Mouse (Mus musculus) right cerebral cortex, postnatal 36 days (tissue): ENCODE measurements around the gene Bmp8a.
"Not testable (repeated sequence)": the region's sequence is repeated elsewhere in the genome, so short reads cannot be mapped to it uniquely, and the experiment has no call there.

Source experiments
- DNase-seq, 2 experiments: peaks; one replicate each; pipeline ENCODE4 v3.0.0; 2022; ENCODE audit warnings: low spot score in 2 of 2, mixed read lengths in 1 of 2

Gene Bmp8a

DNA sequence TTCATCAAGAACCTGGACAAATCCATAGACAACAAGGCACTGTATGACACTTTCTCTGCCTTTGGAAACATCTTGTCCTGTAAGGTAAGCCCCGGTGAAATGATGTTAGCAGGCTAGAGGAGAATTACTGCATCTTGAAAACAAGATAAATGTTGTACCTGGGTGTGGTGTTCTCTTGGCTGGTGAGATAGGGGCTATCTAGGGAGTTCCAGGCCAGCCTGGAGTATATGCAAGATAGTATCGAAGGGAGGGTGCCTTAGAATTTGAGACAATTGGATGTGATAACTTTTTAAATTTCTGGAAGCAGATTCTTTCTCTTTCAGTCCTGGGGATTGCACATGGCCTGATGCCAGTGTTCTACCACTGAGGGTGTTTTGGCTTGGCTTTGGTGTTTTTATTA is 56.3 kb downstream of the Bmp8a start:
- no peak for DNase-seq

DNA sequence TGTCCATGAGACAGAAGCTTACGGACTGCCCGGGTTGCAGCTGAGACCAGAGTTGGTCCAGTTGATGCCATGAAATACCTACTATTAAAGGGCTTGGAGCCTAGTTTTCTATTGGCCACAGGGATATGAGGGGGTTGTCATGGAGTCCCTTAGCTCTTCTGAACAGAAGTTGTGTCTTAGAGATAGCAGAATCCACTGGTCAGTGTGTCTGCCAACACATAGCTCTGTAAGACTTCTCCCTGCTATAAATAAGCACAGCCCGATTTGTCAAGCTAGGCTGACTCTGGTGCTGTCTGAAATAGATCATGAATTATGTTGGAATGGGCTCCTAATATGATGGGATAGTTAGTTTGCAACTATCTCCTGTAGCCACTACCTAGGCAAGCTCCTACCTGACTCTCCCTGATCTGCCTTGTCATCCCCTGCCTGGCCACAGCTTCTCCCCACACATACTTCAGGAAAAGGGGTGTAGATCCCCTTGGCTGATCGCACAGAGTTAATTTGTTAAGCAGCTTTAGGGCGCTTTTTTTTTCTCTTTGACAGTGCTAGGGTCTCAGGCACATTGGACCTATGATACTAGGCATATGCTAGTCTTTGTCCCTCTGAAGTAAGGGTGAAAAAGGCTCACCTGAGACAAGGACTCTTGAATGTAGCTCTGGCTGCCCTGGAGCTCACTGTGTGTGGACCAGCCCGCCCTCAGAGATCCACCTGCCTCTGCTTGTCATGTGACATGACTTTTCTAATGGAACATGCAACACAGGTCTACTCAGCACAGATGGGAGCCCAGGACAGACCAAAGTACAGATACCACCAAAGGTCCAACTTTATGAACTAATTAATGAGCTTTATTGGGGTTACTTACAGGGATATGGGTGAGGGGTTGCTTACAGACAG is 58.1 kb downstream of the Bmp8a start:
- no peak for DNase-seq

DNA sequence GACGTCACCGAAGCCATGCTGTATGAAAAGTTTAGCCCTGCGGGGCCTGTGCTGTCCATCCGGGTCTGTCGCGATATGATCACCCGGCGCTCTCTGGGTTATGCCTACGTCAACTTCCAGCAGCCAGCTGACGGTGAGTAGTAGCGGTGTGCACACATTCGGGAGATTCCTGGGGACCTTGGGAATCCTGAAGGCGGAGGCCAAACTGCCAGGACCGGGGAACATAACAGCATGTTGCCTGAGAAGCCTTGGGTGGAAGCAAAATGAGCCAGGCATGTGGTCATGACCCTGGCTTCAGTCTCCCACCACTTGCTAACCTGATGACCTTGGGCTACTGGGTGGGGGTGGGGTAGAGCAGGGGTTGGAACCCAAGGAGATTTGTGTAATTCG is 59.4 kb downstream of the Bmp8a start:
- not testable (repeated sequence) for DNase-seq

DNA sequence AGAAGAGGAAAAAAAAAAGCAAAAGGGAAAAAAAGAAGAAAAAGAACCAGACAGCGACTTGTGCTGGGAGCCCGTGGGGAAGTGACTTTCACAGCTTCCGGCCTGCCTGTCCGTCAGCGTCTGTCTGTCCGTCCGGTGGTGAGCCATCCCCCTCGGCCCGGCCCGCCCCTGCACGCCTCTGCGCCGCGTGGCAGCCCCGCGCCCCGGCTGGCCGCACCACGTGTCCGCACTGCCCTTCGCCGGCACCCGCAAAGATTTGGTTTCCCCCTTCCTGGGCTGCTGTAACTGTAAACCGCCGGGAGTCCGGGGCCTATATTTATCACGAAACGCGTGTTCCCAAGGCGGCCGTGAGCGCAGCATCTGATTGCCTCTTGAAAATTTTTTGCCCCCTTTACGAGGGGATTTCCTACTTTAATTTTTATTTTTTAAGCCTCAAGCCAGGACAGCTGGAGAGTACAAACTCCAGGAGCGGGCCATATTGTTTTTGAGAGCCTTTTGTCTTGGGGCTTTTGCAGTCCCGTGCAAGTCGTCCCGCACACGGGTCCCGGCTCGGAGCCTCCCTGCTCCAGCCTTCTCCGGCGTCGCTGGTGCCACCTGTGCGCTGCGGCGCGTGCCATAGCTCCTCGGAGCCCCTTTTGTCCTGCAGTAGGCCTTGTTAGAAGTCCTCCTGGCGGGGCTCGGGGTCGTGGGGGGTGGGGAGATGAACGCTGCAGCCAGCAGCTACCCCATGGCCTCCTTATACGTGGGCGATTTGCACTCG is 60.0 kb downstream of the Bmp8a start:
- DNase-seq: not testable (repeated sequence)

DNA sequence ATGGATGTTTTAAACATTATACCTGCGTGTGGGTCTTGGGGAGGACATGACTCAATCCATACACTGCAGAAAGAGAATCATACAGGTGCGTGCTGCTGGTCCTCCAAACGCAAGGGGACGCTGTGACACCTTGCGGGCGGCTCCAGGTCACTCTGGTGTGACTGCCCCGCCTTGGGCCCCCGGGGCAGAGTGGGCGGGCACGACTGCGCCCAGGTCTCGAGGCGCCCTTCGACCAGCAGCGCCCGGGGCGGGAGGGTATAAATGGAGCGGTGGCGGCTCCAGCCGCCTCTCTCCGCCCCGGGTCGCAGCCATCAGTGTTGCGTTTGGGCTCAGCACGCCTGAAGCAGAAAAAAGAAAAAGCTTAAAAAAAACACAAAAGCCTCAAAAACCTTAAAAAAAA is 60.6 kb downstream of the Bmp8a start:
- DNase-seq: peak; percentile 76 to 77

DNA sequence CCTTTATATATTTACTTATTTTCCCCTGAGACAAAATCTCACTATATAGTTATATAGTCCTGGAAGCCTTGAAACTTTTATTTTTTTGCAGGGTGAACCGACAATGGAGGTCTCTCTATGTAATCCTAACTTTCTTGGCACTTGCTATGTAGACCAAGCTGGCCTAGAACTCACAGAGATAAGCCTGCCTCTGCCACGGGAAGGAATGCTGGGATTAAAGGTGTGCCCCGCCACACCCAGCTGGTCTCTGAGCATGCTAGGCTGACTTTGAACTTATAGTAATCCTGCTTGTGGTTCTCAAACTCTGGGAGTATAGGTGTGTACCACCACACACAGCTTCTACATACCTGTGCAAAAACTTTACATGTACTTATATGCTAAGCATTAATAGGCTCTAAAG is 62.9 kb downstream of the Bmp8a start:
- no peak for DNase-seq

DNA sequence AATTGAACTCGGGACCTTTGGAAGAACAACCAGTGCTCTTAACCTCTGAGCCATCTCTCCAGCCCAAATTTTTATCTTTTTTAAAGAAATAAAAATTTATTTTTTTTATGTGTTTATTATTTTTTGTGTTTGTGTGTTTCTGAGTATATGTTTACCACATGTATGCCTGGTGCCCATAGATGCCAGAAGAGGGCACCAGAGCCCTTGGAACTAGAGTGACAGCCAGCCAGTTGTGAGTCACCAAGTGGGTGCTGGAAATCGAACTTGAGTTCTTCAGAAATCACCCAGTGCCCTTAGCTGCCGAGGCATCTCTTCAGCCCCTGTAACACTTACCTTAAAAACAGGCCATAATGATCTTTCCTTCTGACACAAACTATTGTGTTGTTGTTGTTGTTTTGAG is 72.0 kb downstream of the Bmp8a start:
- no peak for DNase-seq
